9 mouse cellular contexts compared by ENCODE assay signal in the genomic region with DNA sequence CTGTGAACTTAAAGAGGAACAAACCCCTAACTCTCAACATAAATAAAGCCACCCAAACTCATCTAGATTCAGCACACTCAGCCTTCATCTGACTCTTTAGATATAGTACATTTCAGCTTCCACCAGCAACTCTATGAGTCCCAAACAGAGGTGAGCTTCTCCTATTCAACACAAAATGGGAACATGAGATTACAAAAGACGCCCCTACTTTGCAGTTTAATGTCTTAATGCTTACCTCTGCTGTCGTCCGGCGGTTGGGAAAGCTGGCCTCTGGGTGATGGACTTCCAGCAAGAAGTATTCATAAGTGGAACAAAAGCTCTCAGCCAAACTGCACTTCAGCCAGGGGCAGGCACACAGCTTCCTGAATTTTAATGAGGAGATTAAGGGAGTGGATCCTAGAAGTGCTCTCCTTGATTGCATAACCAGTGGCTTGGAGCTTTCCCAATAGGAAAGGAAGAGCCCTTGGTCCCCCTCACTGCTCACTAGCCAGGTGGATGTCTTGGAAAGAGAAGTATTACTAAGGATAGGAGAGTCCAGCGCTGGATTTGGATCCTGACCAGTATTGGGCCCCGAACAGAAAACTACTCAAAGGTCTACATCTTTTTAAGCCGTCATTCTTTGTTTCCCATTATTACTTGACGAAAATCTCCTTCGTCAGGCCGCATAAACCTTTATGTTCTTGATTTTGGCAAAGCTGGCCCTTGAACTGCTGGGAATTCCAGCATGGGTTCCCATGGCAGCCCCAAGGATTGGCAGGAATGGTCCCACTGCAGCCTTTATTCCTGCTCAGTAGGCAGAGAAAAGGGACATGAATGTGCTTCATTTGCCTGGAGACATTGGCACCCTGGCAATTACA. TPM values are rescaled to one million over a fixed set of nuclear protein-coding genes. Genes with fewer than 3 reads are reported as not detected.
DNase-seq lines count a peak whose midpoint lies in the region; ATAC-seq lines count a peak whose summit lies in the region.
"Had no signal": no experiment of that assay in that cellular context is flagged by ENCODE, and none has a peak within 500 bp of the region (broad histone marks: within the 10 kb centered on the region; RNA-seq: fewer than 3 reads in every experiment).

A gene (minus strand): TSS at position 727 of the 857 bp plus-strand sequence.

- DNase-seq in embryo, embryonic 10.5 days (ENCODE audit: low spot score): peak; percentile 67
- DNase-seq in forebrain, embryonic 14.5 days (ENCODE audit: low spot score): peak; percentile 93
- DNase-seq in left cerebral cortex, adult 11 months (ENCODE audit: low spot score): peak; percentile 15
- no peak for DNase-seq in gastrocnemius, adult 18-20 months (ENCODE audit: low spot score)
- DNase-seq in kidney, adult 9 months: no peak
- no peak for DNase-seq in ovary, postnatal 36 days (ENCODE audit: low spot score)

- H3K9me3 ChIP-seq in forebrain, embryonic 14.5 days (replicated peaks; ENCODE audit: control insufficient read depth, low read length): no peaks in the 10 kb centered on the region
- no peaks in the 10 kb centered on the region; the same call in 1 of the 2 replicates for H3K9me3 ChIP-seq in midbrain, embryonic 13.5 days
- no peaks in the 10 kb centered on the region for H3K9me3 ChIP-seq in liver, embryonic 12.5 days (replicated peaks)

- peaks cover 5% of the 10 kb centered on the region; the same call in 1 of the 2 replicates for H3K4me1 ChIP-seq in forebrain, embryonic 14.5 days (ENCODE audit: control insufficient read depth, insufficient read depth, low read length)
- peaks cover 17% of the 10 kb centered on the region for H3K4me1 ChIP-seq in midbrain, embryonic 13.5 days (replicated peaks)
- no peaks in the 10 kb centered on the region for H3K4me1 ChIP-seq in liver, embryonic 12.5 days

- H3K9ac ChIP-seq in forebrain, embryonic 14.5 days (ENCODE audit: low read length): peak within 1 kb of the TSS; percentile 43
- H3K9ac ChIP-seq in midbrain, embryonic 13.5 days (replicated peaks): no peak within 1 kb of the TSS
- H3K9ac ChIP-seq in liver, embryonic 12.5 days: no peak within 1 kb of the TSS

- no peaks in the 10 kb centered on the region for H3K27me3 ChIP-seq in forebrain, embryonic 14.5 days (replicated peaks; ENCODE audit: control insufficient read depth, insufficient read depth, low read length)
- H3K27me3 ChIP-seq in midbrain, embryonic 13.5 days: peaks cover 2% of the 10 kb centered on the region
- H3K27me3 ChIP-seq in liver, embryonic 12.5 days (replicated peaks): no peaks in the 10 kb centered on the region

- peak within 1 kb of the TSS; percentile 87 for H3K27ac ChIP-seq in forebrain, embryonic 14.5 days (ENCODE audit: low read depth, low read length)
- H3K27ac ChIP-seq in midbrain, embryonic 13.5 days: peak within 1 kb of the TSS; percentile 76
- no peak within 1 kb of the TSS for H3K27ac ChIP-seq in liver, embryonic 12.5 days

- peak; percentile 95 for ATAC-seq in forebrain, embryonic 14.5 days
- peak; percentile 93 for ATAC-seq in midbrain, embryonic 13.5 days
- no peak for ATAC-seq in liver, embryonic 12.5 days

- H3K36me3 ChIP-seq in forebrain, embryonic 14.5 days (ENCODE audit: control insufficient read depth, insufficient read depth, low read length): no peaks in the 10 kb centered on the region
- H3K36me3 ChIP-seq in midbrain, embryonic 13.5 days: no peaks in the 10 kb centered on the region
- no peaks in the 10 kb centered on the region for H3K36me3 ChIP-seq in liver, embryonic 12.5 days

- H3K4me3 ChIP-seq in forebrain, embryonic 14.5 days (ENCODE audit: low read depth, low read length): peak within 1 kb of the TSS; percentile 21
- H3K4me3 ChIP-seq in midbrain, embryonic 13.5 days (replicated peaks): 0 out of 2 replicates have a peak within 1 kb of the TSS, but pooled peaks have one; percentile 4
- H3K4me3 ChIP-seq in liver, embryonic 12.5 days: no peak within 1 kb of the TSS

- peak within 1 kb of the TSS; percentile 42 for H3K4me2 ChIP-seq in forebrain, embryonic 14.5 days (ENCODE audit: low read length)
- H3K4me2 ChIP-seq in midbrain, embryonic 13.5 days (replicated peaks): peak within 1 kb of the TSS; percentile 26
- H3K4me2 ChIP-seq in liver, embryonic 12.5 days: no peak within 1 kb of the TSS

- WGBS in forebrain, embryonic 14.5 days: 4% methylated on average over 10 of the region's 10 CpGs
- 7% methylated on average over 10 of the region's 10 CpGs for WGBS in midbrain, embryonic 13.5 days
- 64% methylated on average over 10 of the region's 10 CpGs for WGBS in liver, embryonic 12.5 days (ENCODE audit: insufficient replicate concordance)

RNA-seq across cellular contexts. Expression of the gene that starts here (rescaled TPM):
- polyA plus RNA-seq in forebrain, embryonic 14.5 days (2014; fragmentation: Nextera tagmentation; extraction: Ambion mirVana): 20.5 and 22.9 TPM in 2 replicates
- polyA plus RNA-seq in midbrain, embryonic 13.5 days (2015; fragmentation: Nextera tagmentation; extraction: Ambion mirVana): 5.7 and 8.1 TPM in 2 replicates
- not detected for total RNA-seq in gastrocnemius, adult 18-20 months (2021)
- not detected in 2 replicates for polyA plus RNA-seq in liver, embryonic 12.5 days (2016; fragmentation: Nextera tagmentation; extraction: Ambion mirVana)
- polyA plus RNA-seq: intestine, embryonic 14.5 days had no signal

Comparison
In these comparisons a context has a peak if more than half of its experiments do, and no peak if none do; other contexts are left out.
1. DNase-seq: peak in embryo, embryonic 10.5 days (single experiment), forebrain, embryonic 14.5 days (single experiment) and left cerebral cortex, adult 11 months (single experiment); none in gastrocnemius, adult 18-20 months (single experiment), kidney, adult 9 months (single experiment) and ovary, postnatal 36 days (single experiment).